Mouse (Mus musculus): ENCODE results near the gene Fam19a3. TPM values are rescaled to one million over a fixed set of nuclear protein-coding genes. Genes with fewer than 3 reads are reported as not detected.

Gene Fam19a3
- polyA plus RNA-seq, 1 experiment from 2014 or later, result 0.46 TPM

DNA sequence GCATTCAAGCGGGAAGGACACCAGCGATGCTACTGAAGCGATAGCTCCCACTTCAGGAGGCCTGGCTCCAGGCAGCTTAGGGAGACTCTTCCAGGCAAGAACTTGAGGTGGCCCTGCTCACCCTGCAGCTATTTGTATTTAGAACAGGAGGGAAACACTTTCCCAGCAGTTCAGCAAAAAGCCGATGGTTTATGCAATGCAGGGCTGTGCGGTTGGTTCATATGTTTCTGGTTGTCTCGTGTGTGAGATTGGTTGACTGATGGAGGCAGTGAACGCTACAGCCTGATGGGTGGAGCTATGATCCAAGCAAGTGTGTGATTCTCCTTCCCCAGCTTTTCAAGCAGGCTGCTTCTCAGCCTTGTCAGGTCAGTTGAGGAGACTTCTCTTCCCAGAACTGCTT lies 47.0 kb downstream of the Fam19a3 start:
- no peaks in the 10 kb centered on the region for H3K36me3 ChIP-seq
- 64% methylated on average over 7 of the region's 7 CpGs for WGBS
- H3K27ac ChIP-seq, result no peak overlapping the region
- no peaks in the 10 kb centered on the region for H3K9me3 ChIP-seq
- H3K4me1 ChIP-seq (replicated peaks), result no peaks in the 10 kb centered on the region
- DNase-seq (ENCODE audit: low spot score), result no peak
- no peak overlapping the region for H3K4me3 ChIP-seq
- H3K27me3 ChIP-seq (ENCODE audit: insufficient read depth, poor library complexity, severe bottlenecking), result peaks cover 2% of the 10 kb centered on the region; the same call in 1 of the 2 replicates

- H3K9me3 ChIP-seq, result no peaks in the 10 kb centered on the region
- 0 out of 2 replicates have a peak, but pooled peaks cover 2% of the 10 kb centered on the region for H3K27me3 ChIP-seq (ENCODE audit: insufficient read depth, poor library complexity, severe bottlenecking)
- 67% methylated on average over 3 of the region's 3 CpGs for WGBS
- no peaks in the 10 kb centered on the region for H3K36me3 ChIP-seq
- no peak for DNase-seq (ENCODE audit: low spot score)
- no peak overlapping the region for H3K4me3 ChIP-seq
- H3K27ac ChIP-seq, result no peak overlapping the region
- H3K4me1 ChIP-seq (replicated peaks), result no peaks in the 10 kb centered on the region
These were observed 48.7 kb downstream of the Fam19a3 start for GRCm38 (mm10) chr3:104732907-104733306.

DNA sequence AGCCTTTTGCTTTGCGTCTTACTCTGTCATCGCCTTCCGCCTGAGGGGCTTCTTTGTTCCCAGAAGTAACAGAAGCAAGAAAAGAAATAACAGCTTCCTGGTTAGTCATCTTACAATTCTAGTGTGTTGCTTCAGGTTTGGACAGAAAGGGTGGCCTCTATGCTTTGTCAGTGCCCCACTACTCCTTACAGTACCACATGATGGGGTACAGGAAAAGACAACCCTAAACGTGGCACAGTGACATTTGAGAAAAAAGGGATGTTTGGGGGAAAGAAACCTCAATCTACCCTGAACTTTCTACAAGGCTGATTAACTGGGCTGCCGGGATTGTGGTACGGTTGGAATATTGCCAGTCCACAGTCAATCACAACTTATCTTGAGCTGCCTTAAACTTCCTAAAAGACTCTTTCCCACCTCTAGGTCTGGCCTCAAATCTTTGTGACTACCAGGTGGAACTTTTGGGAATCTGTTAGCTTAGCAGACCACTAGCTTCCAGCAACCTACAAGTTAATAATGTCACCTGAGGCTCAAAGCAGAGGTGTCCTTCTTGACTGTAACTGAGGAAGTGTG lies 52.3 kb downstream of the Fam19a3 start:
- Histone ChIP-seq H3K27me3 (ENCODE audit: insufficient read depth, poor library complexity, severe bottlenecking) (0 out of 2 replicates have a peak, but pooled peaks cover 2% of the 10 kb centered on the region), H3K9me3 (0 out of 2 replicates have a peak, but pooled peaks cover 4% of the 10 kb centered on the region), H3K4me3 (no peak overlapping the region), H3K27ac (no peak overlapping the region), H3K36me3 (no peaks in the 10 kb centered on the region), H3K4me1 (replicated peaks) (no peaks in the 10 kb centered on the region)
- WGBS, result 80% methylated on average over 6 of the region's 6 CpGs
- DNase-seq (ENCODE audit: low spot score), result no peak

Other genes with a start within 250 kb of the Fam19a3 start
- 29.7 and 45.0 TPM in 2 replicates for gene Slc16a1, start 143.2 kb downstream of the Fam19a3 start, polyA plus RNA-seq (2016; fragmentation: Nextera tagmentation; extraction: Ambion mirVana)
- gene Ppm1j, start 784 bp downstream of the Fam19a3 start, polyA plus RNA-seq (2016; fragmentation: Nextera tagmentation; extraction: Ambion mirVana), result 1.8 and 3.1 TPM in 2 replicates
- gene Rhoc, start 6.5 kb upstream of the Fam19a3 start, polyA plus RNA-seq (2016; fragmentation: Nextera tagmentation; extraction: Ambion mirVana), result 102 and 107 TPM in 2 replicates
- gene Mov10, start 36.7 kb upstream of the Fam19a3 start, polyA plus RNA-seq (2016; fragmentation: Nextera tagmentation; extraction: Ambion mirVana), result 17.0 and 19.8 TPM in 2 replicates
- gene St7l, start 82.2 kb upstream of the Fam19a3 start, polyA plus RNA-seq (2016; fragmentation: Nextera tagmentation; extraction: Ambion mirVana), result 28.7 and 33.7 TPM in 2 replicates
- gene Capza1, start 82.7 kb upstream of the Fam19a3 start, polyA plus RNA-seq (2016; fragmentation: Nextera tagmentation; extraction: Ambion mirVana), result 188 and 212 TPM in 2 replicates
- 1.3 and 1.7 TPM in 2 replicates for gene Wnt2b, start 180.1 kb upstream of the Fam19a3 start, polyA plus RNA-seq (2016; fragmentation: Nextera tagmentation; extraction: Ambion mirVana)

Measured in hindbrain, embryonic 10.5 days (tissue).